Mouse (Mus musculus): ENCODE measurements around the gene Ddx19a.

DNA sequence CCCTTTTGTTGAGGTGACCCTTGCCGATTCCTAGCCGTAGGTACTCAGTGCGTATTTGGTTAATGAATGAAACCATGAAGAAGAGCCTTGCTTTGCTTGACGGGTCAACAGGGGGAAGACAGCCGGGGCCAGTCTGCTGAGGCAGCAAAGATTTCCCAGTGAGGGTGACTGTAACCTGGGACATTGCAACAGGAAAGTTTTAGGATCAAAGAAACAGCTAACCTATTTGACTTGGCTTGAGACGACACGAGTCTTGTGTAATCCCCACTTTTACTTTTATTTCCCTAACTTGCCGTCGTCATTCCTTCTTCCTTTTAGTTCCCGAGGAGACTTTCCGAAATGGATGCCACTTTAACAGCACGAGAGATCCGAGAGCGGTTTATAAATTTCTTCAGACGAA lies 39.0 kb upstream of the Ddx19a start:
- no peak for TF ChIP-seq POLR2A (IDR thresholded peaks at IDR 0.05; ENCODE audit: borderline replicate concordance, extremely low read depth, insufficient read depth, insufficient read length, poor library complexity, severe bottlenecking)
- no peak for TF ChIP-seq CTCF (IDR thresholded peaks at IDR 0.05; ENCODE audit: borderline replicate concordance, extremely low read depth, insufficient read depth, insufficient read length)
